Mouse (Mus musculus) fat pad, adult 2 months (tissue): Measurements from ENCODE around the gene Rps18.
"Not testable (repeated sequence)": the region's sequence is repeated elsewhere in the genome, so short reads cannot be mapped to it uniquely, and the experiment has no call there.

ENCODE experiments used
- DNase-seq: peaks from one replicate; pipeline ENCODE4 v3.0.0-alpha.2; 2011; ENCODE audit warnings: low read depth, low spot score; ENCODE audit errors: extremely low read depth

The Rps18 gene

DNA sequence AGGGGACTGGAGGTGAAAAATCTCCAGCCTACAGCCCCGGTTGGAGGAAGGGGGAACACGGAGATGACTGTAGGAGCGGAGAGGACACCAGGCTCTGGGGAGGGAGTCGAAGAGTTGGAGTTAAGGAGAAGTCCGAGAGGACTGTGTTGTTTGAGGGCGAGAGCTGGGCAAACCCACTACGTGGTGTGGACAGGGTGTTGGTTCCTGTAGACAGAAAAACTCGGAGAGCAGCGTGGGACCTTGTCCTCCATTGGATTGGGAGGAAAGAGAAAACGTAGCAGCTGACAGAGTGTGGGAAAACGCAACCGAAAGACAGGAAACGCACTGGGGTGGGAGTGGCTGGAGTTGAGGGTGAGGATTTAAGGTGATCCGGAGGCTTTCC is 45.9 kb downstream of the Rps18 start:
- DNase-seq: no peak

GRCm38 (mm10) chr17:33909077-33909868 is 46.5 kb downstream of the Rps18 start, which contains the start of gene Daxx:
TSS of gene Daxx (plus strand) at chr17:33909414.
- peak; percentile 80 for DNase-seq

DNA sequence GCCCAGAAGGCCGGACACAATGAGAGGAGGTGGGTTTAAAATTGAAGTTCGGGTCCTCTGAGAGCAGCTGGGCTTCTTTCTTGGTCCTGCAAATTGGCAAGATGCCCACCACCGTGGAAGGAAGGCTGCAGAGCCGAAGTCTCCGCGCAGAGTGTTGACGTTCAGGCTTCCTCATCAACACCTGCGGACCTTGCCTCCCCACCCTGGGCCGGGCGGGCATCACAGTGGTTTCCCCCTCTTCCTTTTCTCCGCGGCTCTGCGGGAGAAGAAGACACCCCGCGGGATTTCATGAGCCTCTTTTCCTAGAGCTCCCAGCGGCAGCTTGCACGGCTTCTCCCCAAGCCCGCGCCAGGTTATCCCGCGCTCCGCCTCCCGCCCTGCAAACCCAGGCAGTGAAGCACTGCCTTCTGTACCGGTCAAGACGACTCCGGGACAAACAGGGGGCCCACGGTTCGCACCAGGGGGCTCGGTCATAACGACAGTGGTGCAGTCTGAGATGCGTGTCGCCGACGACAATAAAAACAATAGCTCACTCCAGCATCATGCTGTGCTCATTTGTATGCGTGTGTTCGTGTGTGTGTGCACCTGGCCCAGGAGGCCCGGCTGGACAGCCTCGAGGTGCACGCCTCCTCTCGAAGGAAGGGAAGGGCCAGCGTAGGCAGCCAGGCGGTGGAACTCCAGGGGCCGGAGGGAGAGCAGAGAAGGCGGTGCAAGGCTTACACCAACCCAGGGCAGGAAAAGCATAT is 47.3 kb downstream of the Rps18 start:
- DNase-seq: no peak

DNA sequence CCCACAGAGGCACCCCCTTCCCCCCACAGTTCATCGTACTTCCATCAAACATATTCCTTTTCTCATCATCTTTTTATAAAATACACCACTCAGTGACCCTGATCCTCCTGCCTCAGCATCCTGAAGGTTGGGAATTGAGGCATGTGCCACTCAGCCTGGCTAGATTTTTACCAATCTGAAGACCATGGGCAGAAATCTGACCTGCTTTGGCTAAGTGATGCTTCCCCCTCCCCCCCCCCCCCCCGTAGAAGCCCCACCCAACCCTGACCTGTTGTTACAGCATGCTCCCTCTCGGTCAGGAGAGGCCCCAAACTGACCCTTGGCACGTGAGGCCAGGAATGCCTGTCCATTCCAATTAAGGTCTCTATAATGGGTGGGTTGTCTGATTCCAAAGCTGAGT is 51.0 kb downstream of the Rps18 start, which contains the start of gene Platr17:
Gene Platr17 (plus strand): TSS at position 301 of the 400 bp plus-strand sequence.
- DNase-seq: not testable (repeated sequence)

DNA sequence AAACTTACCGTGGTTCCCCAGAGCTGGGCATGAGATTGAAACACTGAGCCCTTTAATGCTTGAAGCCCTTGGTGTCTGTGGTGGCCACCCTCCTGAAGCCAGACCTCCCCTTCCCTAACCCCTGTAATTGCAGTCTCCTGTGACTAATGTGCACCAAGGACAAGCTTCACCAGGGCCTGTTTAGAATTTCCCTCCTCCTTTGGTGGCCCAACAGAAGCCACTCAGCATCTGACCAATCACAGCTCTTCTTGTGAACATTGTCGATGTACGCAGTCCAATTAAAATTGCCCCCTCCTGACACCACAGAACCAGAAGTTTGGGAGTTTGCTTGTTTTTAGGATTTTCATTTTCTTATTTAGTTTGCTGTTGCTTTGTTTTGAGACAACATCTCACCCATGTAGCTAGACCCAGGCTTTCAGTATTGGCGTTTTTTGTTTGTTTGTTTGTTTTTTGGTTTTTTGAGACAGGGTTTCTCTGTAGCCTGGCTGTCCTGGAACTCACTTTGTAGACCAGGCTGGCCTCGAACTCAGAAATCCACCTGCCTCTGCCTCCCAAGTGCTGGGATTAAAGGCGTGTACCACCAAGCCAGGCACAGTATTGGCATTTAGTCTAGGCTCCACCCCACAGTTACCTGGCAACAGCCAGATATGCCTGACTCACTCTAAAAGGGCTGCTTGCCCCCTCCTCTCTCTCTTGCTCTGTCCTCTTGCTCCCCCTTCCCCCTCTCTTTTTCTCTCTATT is 51.7 kb downstream of the Rps18 start:
- not testable (repeated sequence) for DNase-seq

DNA sequence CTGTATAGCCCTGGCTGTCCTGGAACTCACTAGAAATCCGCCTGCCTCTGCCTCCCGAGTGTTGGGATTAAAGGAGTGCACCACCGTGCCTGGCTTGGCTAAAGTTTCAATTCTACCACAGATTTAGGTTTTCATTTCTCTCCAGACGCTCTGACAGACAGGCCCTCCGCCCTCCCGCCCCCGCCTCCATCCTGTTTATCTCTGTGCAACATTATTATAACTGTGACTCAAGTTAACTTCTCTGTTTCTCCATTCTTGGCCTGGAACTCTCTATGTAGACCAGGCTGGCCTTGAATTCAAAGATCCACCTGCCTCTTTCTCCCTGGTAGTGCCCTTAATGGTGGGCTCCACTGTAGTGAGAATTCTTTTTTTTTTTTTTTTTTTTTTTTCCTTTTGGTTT is 53.3 kb downstream of the Rps18 start:
- no peak for DNase-seq

DNA sequence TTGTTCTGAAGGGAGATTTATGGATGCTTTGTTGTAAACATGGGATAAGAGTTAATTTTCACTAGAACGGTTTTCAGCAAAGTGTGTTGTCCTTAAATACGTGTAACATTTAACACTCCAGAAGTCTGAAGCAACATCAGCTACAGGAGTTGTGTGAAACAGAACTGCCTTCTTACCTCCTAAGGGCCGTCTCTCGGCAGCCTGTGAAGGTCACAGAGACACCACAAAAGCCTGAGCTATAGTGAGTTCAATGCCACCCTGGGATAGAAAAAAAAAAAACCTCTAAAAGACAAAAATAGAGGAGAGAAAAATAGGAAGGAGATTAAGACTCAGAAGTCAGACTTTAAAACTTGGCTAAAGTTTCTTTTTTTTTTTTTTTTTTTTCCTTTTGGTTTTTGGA is 53.7 kb downstream of the Rps18 start:
- no peak for DNase-seq
